Mouse (Mus musculus): ENCODE measurements around the gene Trnt1. TPM values are rescaled to one million over a fixed set of nuclear protein-coding genes. Genes with fewer than 3 reads are reported as not detected.

The Trnt1 gene
- polyA plus RNA-seq, 1 experiment from 2014 or later = 27.7 TPM

- no peak for TF ChIP-seq CTCF (IDR thresholded peaks at IDR 0.05; ENCODE audit: low read depth)
- no peaks in the 10 kb centered on the region for H3K9me3 ChIP-seq (ENCODE audit: control insufficient read depth)
- no peaks in the 10 kb centered on the region for H3K36me3 ChIP-seq (ENCODE audit: control insufficient read depth, insufficient read depth)
- H3K27ac ChIP-seq (ENCODE audit: low read depth, low read length) = no peak within 1 kb of the TSS
- H3K4me2 ChIP-seq (replicated peaks; ENCODE audit: low read depth) = no peak within 1 kb of the TSS
- H3K9ac ChIP-seq (ENCODE audit: low read depth, low read length) = no peak within 1 kb of the TSS
- H3K4me3 ChIP-seq (ENCODE audit: low read depth, low read length) = no peak within 1 kb of the TSS
- WGBS = 55% methylated on average over 6 of the region's 6 CpGs
- H3K4me1 ChIP-seq (replicated peaks; ENCODE audit: control insufficient read depth, insufficient read depth, low read length) = no peaks in the 10 kb centered on the region
- ATAC-seq = no peak
- no peaks in the 10 kb centered on the region for H3K27me3 ChIP-seq (replicated peaks; ENCODE audit: control insufficient read depth, insufficient read depth, low read length)
These were observed 20.0 kb upstream of the Trnt1 start, which contains the start of gene Il5ra for GRCm38 (mm10) chr6:106748887-106749388. Gene Il5ra, minus strand, starts transcription at chr6:106749037.

GRCm38 (mm10) chr6:106750291-106750690 lies 18.6 kb upstream of the Trnt1 start:
- H3K4me3 ChIP-seq (ENCODE audit: low read depth, low read length) = no peak overlapping the region

GRCm38 (mm10) chr6:106758299-106758698 lies 10.6 kb upstream of the Trnt1 start:
- H3K4me1 ChIP-seq (replicated peaks; ENCODE audit: control insufficient read depth, insufficient read depth, low read length) = no peaks in the 10 kb centered on the region
- 71% methylated on average over 3 of the region's 3 CpGs for WGBS
- no peaks in the 10 kb centered on the region for H3K27me3 ChIP-seq (replicated peaks; ENCODE audit: control insufficient read depth, insufficient read depth, low read length)
- no peaks in the 10 kb centered on the region for H3K36me3 ChIP-seq (ENCODE audit: control insufficient read depth, insufficient read depth)
- H3K9me3 ChIP-seq (ENCODE audit: control insufficient read depth) = no peaks in the 10 kb centered on the region
- ATAC-seq = no peak
- no peak overlapping the region for H3K4me3 ChIP-seq (ENCODE audit: low read depth, low read length)
- TF ChIP-seq CTCF (IDR thresholded peaks at IDR 0.05; ENCODE audit: low read depth) = no peak
- no peak overlapping the region for H3K27ac ChIP-seq (ENCODE audit: low read depth, low read length)
- H3K4me2 ChIP-seq (replicated peaks; ENCODE audit: low read depth) = no peak overlapping the region
- H3K9ac ChIP-seq (ENCODE audit: low read depth, low read length) = no peak overlapping the region

More at GRCm38 (mm10) chr6:106750291-106750690, 18.6 kb upstream of the Trnt1 start:
- no peak for TF ChIP-seq CTCF (IDR thresholded peaks at IDR 0.05; ENCODE audit: low read depth)
- Histone ChIP-seq H3K4me1 (replicated peaks; ENCODE audit: control insufficient read depth, insufficient read depth, low read length) (no peaks in the 10 kb centered on the region), H3K27me3 (replicated peaks; ENCODE audit: control insufficient read depth, insufficient read depth, low read length) (no peaks in the 10 kb centered on the region), H3K36me3 (ENCODE audit: control insufficient read depth, insufficient read depth) (no peaks in the 10 kb centered on the region), H3K27ac (ENCODE audit: low read depth, low read length) (no peak overlapping the region), H3K4me2 (replicated peaks; ENCODE audit: low read depth) (no peak overlapping the region), H3K9me3 (ENCODE audit: control insufficient read depth) (no peaks in the 10 kb centered on the region), H3K9ac (ENCODE audit: low read depth, low read length) (no peak overlapping the region)
- no peak for ATAC-seq
- WGBS = 85% methylated on average over 7 of the region's 7 CpGs

GRCm38 (mm10) chr6:106760473-106761218 lies 8.3 kb upstream of the Trnt1 start:
- H3K27me3 ChIP-seq (replicated peaks; ENCODE audit: control insufficient read depth, insufficient read depth, low read length) = no peaks in the 10 kb centered on the region; the same call in 1 of the 2 replicates
- H3K4me1 ChIP-seq (replicated peaks; ENCODE audit: control insufficient read depth, insufficient read depth, low read length) = no peaks in the 10 kb centered on the region
- H3K36me3 ChIP-seq (ENCODE audit: control insufficient read depth, insufficient read depth) = no peaks in the 10 kb centered on the region
- no peak for ATAC-seq
- H3K9me3 ChIP-seq (ENCODE audit: control insufficient read depth) = no peaks in the 10 kb centered on the region
- 88% methylated on average over 3 of the region's 3 CpGs for WGBS
- TF ChIP-seq CTCF (IDR thresholded peaks at IDR 0.05; ENCODE audit: low read depth) = no peak
- H3K4me3 ChIP-seq (ENCODE audit: low read depth, low read length) = no peak overlapping the region
- no peak overlapping the region for H3K27ac ChIP-seq (ENCODE audit: low read depth, low read length)
- H3K4me2 ChIP-seq (replicated peaks; ENCODE audit: low read depth) = no peak overlapping the region
- H3K9ac ChIP-seq (ENCODE audit: low read depth, low read length) = no peak overlapping the region

- Histone ChIP-seq H3K4me2 (replicated peaks; ENCODE audit: low read depth) (no peak overlapping the region), H3K27me3 (replicated peaks; ENCODE audit: control insufficient read depth, insufficient read depth, low read length) (no peaks in the 10 kb centered on the region; the same call in 1 of the 2 replicates), H3K36me3 (ENCODE audit: control insufficient read depth, insufficient read depth) (no peaks in the 10 kb centered on the region), H3K4me3 (ENCODE audit: low read depth, low read length) (no peak overlapping the region), H3K9me3 (ENCODE audit: control insufficient read depth) (no peaks in the 10 kb centered on the region), H3K4me1 (replicated peaks; ENCODE audit: control insufficient read depth, insufficient read depth, low read length) (no peaks in the 10 kb centered on the region), H3K27ac (ENCODE audit: low read depth, low read length) (no peak overlapping the region), H3K9ac (ENCODE audit: low read depth, low read length) (no peak overlapping the region)
- no peak for TF ChIP-seq CTCF (IDR thresholded peaks at IDR 0.05; ENCODE audit: low read depth)
- 79% methylated on average over 1 of the region's 1 CpGs for WGBS
- no peak for ATAC-seq
These were observed 7.4 kb upstream of the Trnt1 start for GRCm38 (mm10) chr6:106761486-106761885.

- Histone ChIP-seq H3K27me3 (replicated peaks; ENCODE audit: control insufficient read depth, insufficient read depth, low read length) (no peaks in the 10 kb centered on the region; the same call in 1 of the 2 replicates), H3K9ac (ENCODE audit: low read depth, low read length) (no peak overlapping the region), H3K27ac (ENCODE audit: low read depth, low read length) (no peak overlapping the region), H3K36me3 (ENCODE audit: control insufficient read depth, insufficient read depth) (no peaks in the 10 kb centered on the region), H3K4me3 (ENCODE audit: low read depth, low read length) (no peak overlapping the region), H3K4me1 (replicated peaks; ENCODE audit: control insufficient read depth, insufficient read depth, low read length) (peaks cover 7% of the 10 kb centered on the region; the same call in 1 of the 2 replicates), H3K4me2 (replicated peaks; ENCODE audit: low read depth) (no peak overlapping the region), H3K9me3 (ENCODE audit: control insufficient read depth) (no peaks in the 10 kb centered on the region)
- ATAC-seq = no peak
- 83% methylated on average over 1 of the region's 1 CpGs for WGBS
- TF ChIP-seq CTCF (IDR thresholded peaks at IDR 0.05; ENCODE audit: low read depth) = no peak
These were observed 3.0 kb upstream of the Trnt1 start for GRCm38 (mm10) chr6:106765892-106766291.
